Mouse (Mus musculus): ENCODE measurements around the gene Slc36a4. TPM values are rescaled to one million over a fixed set of nuclear protein-coding genes. Genes with fewer than 3 reads are reported as not detected.

Gene Slc36a4
- polyA plus RNA-seq, 1 experiment from 2014 or later = 18.8 TPM

DNA sequence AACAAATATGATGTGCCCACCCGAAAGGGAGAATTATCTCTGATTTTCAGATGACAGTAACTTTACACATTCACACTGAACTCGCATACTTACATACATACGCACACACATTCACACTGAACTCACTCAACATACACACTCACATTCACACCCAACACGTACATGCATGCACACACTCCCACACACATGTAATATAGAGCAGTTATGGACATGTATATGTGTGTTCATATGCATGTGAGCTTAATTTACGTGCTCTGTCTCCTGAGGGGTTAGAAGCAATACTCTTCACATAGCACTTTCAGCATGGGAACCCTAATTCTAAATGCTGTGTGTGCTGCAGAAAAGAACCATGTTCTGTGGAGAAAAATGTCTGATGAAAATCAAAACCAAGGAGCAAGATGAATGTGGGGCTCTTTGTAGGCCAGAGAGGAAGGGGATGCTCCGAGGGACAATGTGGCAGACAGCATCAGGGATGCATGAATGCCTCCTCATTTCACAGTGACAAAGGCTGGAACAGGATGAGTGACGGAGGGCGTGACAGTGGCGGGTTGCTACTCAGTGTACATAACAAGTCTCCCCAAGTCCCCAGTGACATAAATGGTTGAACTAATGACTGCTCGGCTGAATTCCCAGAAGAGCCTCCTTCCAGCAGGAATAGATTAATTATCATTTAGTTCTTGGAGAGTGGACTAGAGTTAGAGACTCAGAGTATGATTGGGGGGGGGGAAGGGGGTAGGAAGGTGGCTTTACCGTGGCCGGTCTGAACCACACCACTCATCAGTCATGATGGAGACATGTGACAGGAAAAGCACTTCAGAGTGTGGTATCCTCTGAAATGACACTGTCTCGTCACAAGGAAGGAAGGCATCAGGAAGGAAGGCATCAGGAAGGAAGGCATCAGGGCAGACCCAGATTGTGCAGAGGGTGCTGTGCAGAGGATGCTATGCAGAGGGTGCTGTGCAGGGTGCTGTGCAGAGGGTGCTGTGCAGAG lies 22.5 kb downstream of the Slc36a4 start:
- no peak overlapping the region for H3K4me2 ChIP-seq
- H3K4me1 ChIP-seq (replicated peaks) = peaks cover 13% of the 10 kb centered on the region
- H3K9ac ChIP-seq = 0 out of 2 replicates have a peak overlapping the region, but pooled peaks have one; percentile 12
- peaks cover 68% of the 10 kb centered on the region for H3K36me3 ChIP-seq
- no peak overlapping the region for H3K4me3 ChIP-seq
- ATAC-seq (ENCODE audit: low read depth) = peak; percentile 85
- 41% methylated on average over 13 of the region's 13 CpGs for WGBS
- no peaks in the 10 kb centered on the region for H3K9me3 ChIP-seq
- H3K27me3 ChIP-seq = no peaks in the 10 kb centered on the region
- peak overlapping the region; percentile 46; the same call in 1 of the 2 replicates for H3K27ac ChIP-seq (replicated peaks)

DNA sequence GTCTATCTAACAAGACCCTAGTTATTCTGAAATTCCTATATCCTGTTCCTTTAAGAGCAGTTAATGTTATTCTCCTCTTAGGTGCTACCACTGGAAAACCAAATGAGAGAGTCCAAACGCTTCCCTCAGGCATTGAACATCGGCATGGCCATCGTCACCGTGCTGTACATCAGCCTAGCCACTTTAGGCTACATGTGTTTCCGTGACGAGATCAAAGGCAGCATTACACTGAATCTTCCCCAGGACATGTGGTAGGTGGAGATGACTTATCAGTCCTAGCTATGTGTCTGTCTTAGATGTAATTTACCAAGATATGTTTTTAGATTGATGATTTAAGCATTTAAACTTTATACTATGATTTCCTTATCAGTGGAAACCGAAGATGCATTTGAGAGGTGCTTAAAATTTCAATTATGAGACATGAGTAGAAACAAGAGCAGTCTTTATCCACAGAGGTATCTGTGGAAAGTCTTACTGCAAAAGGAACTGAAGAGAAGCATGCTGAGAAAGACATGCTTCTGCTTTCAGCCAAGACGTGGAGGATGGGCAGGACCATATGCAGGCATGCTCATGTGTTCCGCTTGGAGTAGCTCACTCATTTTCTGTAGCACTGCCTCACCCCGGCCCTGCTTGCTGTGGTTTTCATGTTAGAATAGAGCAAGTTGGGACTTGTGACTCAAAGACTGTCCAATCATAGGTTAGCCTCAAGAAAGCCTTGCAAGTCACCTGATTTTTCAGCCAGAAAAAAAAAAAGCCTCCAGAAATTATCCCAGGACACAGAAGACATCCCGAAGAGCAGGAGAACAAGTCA lies 24.7 kb downstream of the Slc36a4 start:
- no peak for ATAC-seq (ENCODE audit: low read depth)
- H3K4me2 ChIP-seq = no peak overlapping the region
- no peak overlapping the region for H3K27ac ChIP-seq (replicated peaks)
- H3K36me3 ChIP-seq = peaks cover 67% of the 10 kb centered on the region
- H3K9ac ChIP-seq = no peak overlapping the region
- no peaks in the 10 kb centered on the region for H3K27me3 ChIP-seq
- no peaks in the 10 kb centered on the region for H3K9me3 ChIP-seq
- no peak overlapping the region for H3K4me3 ChIP-seq
- peaks cover 13% of the 10 kb centered on the region for H3K4me1 ChIP-seq (replicated peaks)
- 85% methylated on average over 11 of the region's 11 CpGs for whole genome bisulfite sequencing

DNA sequence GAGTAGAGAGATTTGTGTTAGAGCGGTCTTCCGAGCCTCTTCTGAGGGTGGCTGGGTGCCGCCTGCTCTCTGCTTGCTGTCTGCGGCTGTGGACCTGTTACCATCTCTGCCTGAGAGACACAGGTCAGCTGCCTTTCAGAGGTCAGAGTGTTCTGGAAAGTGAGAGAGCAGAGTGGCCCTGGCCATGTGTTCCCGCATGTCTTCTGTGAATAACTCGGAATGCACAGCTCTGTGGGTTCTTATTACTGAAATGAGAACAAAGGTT lies 25.3 kb downstream of the Slc36a4 start:
- H3K27ac ChIP-seq (replicated peaks) = no peak overlapping the region
- peaks cover 68% of the 10 kb centered on the region for H3K36me3 ChIP-seq

DNA sequence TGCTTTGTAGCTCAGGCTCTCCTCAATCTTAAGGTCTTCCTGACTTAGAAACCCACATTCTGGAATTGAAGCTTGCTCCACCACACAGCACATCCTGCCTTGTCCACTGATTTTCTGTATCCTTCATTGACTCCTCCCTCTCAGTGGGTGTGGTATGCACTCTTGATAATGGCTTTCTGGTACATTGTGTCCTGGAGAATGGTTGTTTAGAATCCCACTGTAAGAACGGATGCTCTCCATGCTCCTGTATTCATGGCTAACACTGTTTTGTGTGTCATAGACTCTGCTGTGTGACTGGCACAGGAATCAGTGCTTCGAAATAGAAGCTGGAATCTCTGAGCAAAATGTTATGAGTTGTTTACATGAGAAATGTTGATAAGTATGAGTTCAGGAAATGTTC lies 28.0 kb downstream of the Slc36a4 start:
- H3K9me3 ChIP-seq = no peaks in the 10 kb centered on the region
- H3K4me3 ChIP-seq = no peak overlapping the region
- ATAC-seq (ENCODE audit: low read depth) = no peak
- H3K9ac ChIP-seq = no peak overlapping the region
- H3K4me1 ChIP-seq (replicated peaks) = peaks cover 4% of the 10 kb centered on the region
- WGBS = 87% methylated on average over 2 of the region's 2 CpGs
- H3K27ac ChIP-seq (replicated peaks) = no peak overlapping the region
- no peak overlapping the region for H3K4me2 ChIP-seq
- H3K27me3 ChIP-seq = no peaks in the 10 kb centered on the region
- peaks cover 59% of the 10 kb centered on the region for H3K36me3 ChIP-seq

More for the DNA sequence above, 25.3 kb downstream of the Slc36a4 start:
- Histone ChIP-seq H3K27me3 (no peaks in the 10 kb centered on the region), H3K9ac (no peak overlapping the region), H3K4me1 (replicated peaks) (peaks cover 13% of the 10 kb centered on the region), H3K9me3 (no peaks in the 10 kb centered on the region), H3K4me3 (no peak overlapping the region), H3K4me2 (no peak overlapping the region)
- WGBS = 93% methylated on average over 6 of the region's 6 CpGs
- ATAC-seq (ENCODE audit: low read depth) = no peak

DNA sequence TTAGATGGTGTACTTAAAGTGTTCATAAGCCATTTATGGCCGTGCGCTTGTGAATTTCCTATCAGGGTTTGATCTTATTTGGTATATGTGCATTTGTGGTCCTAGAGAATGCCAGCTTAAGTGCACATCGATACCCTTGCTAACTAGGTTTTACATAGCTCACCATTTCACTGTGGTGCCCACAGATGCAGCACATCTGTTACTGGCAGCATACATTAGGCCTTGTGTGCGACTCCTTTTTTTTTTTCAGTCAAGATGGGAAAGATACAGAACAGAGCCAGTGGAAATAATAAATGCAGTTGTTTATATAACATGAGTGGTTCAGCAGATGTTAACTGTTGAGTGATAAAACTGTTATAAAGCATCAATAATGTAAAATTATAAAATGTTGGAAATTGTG lies 31.9 kb downstream of the Slc36a4 start:
- Histone ChIP-seq H3K9me3 (no peaks in the 10 kb centered on the region), H3K36me3 (peaks cover 38% of the 10 kb centered on the region), H3K27me3 (no peaks in the 10 kb centered on the region), H3K4me3 (no peak overlapping the region), H3K4me2 (no peak overlapping the region), H3K9ac (no peak overlapping the region), H3K4me1 (replicated peaks) (peaks cover 10% of the 10 kb centered on the region), H3K27ac (replicated peaks) (no peak overlapping the region)
- 76% methylated on average over 4 of the region's 4 CpGs for WGBS
- no peak for ATAC-seq (ENCODE audit: low read depth)

DNA sequence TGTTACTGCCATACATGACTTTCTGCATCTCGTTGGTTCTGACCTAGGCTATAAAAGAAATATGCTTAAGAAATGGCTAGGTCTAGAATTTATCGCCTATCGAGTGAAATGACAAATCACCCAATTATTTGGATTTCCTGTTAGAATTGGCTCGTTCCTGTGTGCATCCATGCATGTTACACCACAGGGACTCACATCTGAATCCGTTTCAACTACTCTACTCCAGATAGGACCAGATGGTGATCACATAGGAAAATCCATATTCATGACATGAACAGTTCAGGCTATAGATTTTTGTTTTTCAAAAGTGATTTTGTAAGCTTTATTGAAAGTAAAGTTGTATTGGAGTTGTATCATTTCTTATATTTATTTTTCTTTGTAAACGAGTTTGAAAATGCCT lies 32.4 kb downstream of the Slc36a4 start:
- H3K9me3 ChIP-seq = no peaks in the 10 kb centered on the region
- no peak for ATAC-seq (ENCODE audit: low read depth)
- H3K27ac ChIP-seq (replicated peaks) = no peak overlapping the region
- 50% methylated on average over 6 of the region's 6 CpGs for WGBS
- no peak overlapping the region for H3K9ac ChIP-seq
- H3K36me3 ChIP-seq = peaks cover 33% of the 10 kb centered on the region
- H3K4me3 ChIP-seq = no peak overlapping the region
- H3K27me3 ChIP-seq = no peaks in the 10 kb centered on the region
- H3K4me1 ChIP-seq (replicated peaks) = peaks cover 10% of the 10 kb centered on the region
- no peak overlapping the region for H3K4me2 ChIP-seq

DNA sequence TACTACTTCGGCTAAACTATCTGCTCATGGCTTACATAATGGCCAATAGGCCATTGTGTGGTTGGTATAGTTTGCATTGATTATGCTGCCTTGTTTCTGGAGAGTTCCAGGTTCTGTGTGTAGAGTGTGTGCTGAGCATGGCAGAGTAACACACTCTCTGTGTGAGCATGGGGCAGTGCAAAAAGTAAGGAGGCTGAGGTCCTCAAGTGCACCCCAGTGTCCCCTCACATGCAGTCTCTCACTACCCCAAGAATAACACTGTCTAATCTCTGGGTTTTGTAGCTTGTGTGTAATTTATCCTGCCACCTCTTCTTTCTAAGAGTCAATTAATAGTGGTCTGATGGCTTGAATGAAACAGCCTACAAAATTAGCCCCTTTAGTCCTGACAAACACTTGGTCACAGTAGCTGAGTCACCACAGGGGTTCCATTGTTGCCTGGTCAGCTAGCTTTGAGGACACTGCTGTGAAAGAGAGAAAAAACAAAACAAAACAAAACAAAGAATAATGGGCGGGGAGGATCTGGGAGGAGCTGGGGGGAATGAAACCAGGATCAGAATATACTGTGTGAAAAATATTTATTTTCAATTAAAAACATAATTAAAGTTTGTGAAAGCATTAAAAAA lies 36.6 kb downstream of the Slc36a4 start:
- no peak overlapping the region for H3K4me3 ChIP-seq
- ATAC-seq (ENCODE audit: low read depth) = peak; percentile 48; the same call in 1 of the 2 replicates
- H3K36me3 ChIP-seq = 0 out of 2 replicates have a peak, but pooled peaks cover 3% of the 10 kb centered on the region
- no peak overlapping the region for H3K9ac ChIP-seq
- no peaks in the 10 kb centered on the region for H3K27me3 ChIP-seq
- WGBS = 28% methylated on average over 2 of the region's 2 CpGs
- no peak overlapping the region for H3K4me2 ChIP-seq
- no peaks in the 10 kb centered on the region for H3K9me3 ChIP-seq
- H3K27ac ChIP-seq (replicated peaks) = no peak overlapping the region
- H3K4me1 ChIP-seq (replicated peaks) = peaks cover 10% of the 10 kb centered on the region

DNA sequence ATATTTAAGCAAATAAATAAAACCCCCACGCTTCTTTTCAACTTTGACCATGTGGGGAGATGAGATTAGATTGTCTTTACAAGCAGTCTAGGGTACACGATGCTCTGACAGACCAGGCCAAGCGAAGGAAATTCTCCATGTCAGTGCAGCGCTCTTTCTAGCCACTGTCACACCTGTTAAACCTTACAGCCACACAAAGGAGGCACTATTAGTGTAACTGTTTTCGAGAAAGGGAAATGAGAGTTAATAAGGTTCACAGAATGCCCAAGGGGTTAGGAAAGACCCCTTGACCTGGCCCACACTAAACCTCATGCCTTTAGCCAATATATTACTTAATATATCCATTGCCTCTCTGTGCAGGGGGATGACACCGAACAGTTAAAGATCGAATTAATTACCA lies 37.1 kb downstream of the Slc36a4 start:
- Histone ChIP-seq H3K36me3 (0 out of 2 replicates have a peak, but pooled peaks cover 3% of the 10 kb centered on the region), H3K4me1 (replicated peaks) (peaks cover 10% of the 10 kb centered on the region), H3K9ac (no peak overlapping the region), H3K27me3 (no peaks in the 10 kb centered on the region), H3K27ac (replicated peaks) (no peak overlapping the region), H3K9me3 (no peaks in the 10 kb centered on the region), H3K4me3 (no peak overlapping the region), H3K4me2 (no peak overlapping the region)
- 25% methylated on average over 7 of the region's 7 CpGs for WGBS
- no peak; the same call in 1 of the 2 replicates for ATAC-seq (ENCODE audit: low read depth)

DNA sequence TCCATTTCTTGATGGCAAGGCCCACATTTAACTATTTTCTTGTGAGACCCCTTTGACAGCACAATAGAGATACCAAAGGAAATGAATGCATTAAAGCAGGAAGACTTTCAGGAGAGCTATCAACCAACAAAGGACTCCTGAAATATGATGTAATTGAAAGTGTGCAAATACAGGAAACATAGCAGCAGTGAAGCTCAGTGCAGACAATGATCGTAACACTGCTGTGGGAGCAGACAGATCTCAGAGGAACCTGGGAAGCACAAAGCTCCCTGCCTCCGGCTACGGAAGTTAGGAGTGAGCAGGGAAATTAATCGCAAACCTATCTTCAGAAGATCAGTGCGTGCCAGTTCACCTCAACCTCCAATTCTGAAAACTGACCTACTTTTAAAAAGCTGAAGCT lies 38.8 kb downstream of the Slc36a4 start:
- Histone ChIP-seq H3K4me3 (no peak overlapping the region), H3K27ac (replicated peaks) (no peak overlapping the region), H3K36me3 (0 out of 2 replicates have a peak, but pooled peaks cover under 1% of the 10 kb centered on the region), H3K4me2 (no peak overlapping the region), H3K27me3 (no peaks in the 10 kb centered on the region), H3K9me3 (no peaks in the 10 kb centered on the region), H3K4me1 (replicated peaks) (peaks cover 10% of the 10 kb centered on the region), H3K9ac (no peak overlapping the region)
- WGBS = 52% methylated on average over 5 of the region's 5 CpGs
- ATAC-seq (ENCODE audit: low read depth) = no peak

DNA sequence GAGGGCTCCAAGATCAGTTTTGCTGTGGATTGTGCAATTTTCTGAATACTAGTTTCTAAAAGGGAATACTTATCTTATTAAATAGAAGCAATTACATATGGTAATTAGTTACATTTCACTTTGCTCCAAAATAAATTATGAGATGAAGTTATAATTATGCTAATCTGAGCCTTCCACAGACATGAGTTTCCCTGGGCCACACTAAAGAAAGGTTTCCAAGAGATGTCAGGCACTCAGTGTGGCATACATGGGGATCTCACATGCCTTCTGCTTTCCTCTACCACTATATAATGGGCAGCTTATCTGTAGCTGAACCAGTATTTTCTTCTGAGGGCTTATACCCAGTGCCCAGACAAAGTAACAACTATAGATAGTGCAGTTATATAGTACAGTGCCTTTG lies 49.8 kb downstream of the Slc36a4 start:
- no peak overlapping the region for H3K9ac ChIP-seq
- H3K27ac ChIP-seq (replicated peaks) = no peak overlapping the region
- H3K36me3 ChIP-seq = no peaks in the 10 kb centered on the region
- ATAC-seq (ENCODE audit: low read depth) = no peak
- no peaks in the 10 kb centered on the region for H3K27me3 ChIP-seq
- H3K4me2 ChIP-seq = no peak overlapping the region
- no peaks in the 10 kb centered on the region for H3K4me1 ChIP-seq (replicated peaks)
- no peaks in the 10 kb centered on the region for H3K9me3 ChIP-seq
- H3K4me3 ChIP-seq = no peak overlapping the region

DNA sequence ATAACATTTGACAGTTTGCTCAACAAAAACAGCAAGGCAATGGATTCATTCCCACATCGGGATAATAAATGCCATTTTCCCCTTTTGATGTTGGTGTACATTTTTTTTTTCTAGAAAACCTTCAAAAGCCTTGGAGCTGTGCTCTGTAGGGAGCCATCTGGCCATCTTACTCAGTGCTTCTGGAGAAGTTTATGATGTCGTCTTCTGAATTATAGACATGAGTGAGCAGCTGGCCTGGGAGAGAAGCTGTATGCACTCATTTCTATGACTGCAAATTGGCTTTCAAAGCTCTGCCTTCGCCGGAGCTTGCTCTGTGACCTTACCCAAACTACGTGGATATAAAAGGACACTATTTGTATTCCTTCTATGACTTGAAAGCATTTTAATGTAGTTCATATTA lies 56.8 kb downstream of the Slc36a4 start:
- peaks cover 12% of the 10 kb centered on the region for H3K4me1 ChIP-seq (replicated peaks)
- H3K27ac ChIP-seq (replicated peaks) = no peak overlapping the region
- H3K27me3 ChIP-seq = no peaks in the 10 kb centered on the region
- no peak overlapping the region for H3K4me2 ChIP-seq
- H3K9me3 ChIP-seq = no peaks in the 10 kb centered on the region
- H3K9ac ChIP-seq = no peak overlapping the region
- H3K4me3 ChIP-seq = no peak overlapping the region
- H3K36me3 ChIP-seq = no peaks in the 10 kb centered on the region
- WGBS = 21% methylated on average over 5 of the region's 5 CpGs
- ATAC-seq (ENCODE audit: low read depth) = peak; percentile 72; the same call in 1 of the 2 replicates

DNA sequence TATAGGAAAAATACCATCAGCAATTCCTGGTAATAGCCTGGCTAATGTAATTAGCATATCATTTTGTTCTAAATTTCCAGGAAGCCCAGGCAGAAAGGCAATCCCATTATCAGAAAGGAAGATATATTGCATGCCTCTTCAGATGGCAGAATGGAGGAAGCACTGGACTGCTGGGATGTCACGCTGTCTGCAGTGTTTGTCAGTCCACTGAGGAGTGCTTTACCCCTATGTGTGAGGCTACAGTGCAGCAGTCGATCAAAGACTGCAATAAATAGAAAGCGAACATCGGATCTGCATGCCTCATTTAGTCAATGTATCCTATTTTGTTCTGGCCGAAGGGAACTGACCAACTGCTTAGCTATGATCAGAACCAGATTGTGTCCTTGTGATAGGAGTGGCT lies 57.3 kb downstream of the Slc36a4 start:
- Histone ChIP-seq H3K4me2 (no peak overlapping the region), H3K27me3 (no peaks in the 10 kb centered on the region), H3K4me1 (replicated peaks) (peaks cover 12% of the 10 kb centered on the region), H3K36me3 (no peaks in the 10 kb centered on the region), H3K9ac (no peak overlapping the region), H3K4me3 (no peak overlapping the region), H3K9me3 (no peaks in the 10 kb centered on the region), H3K27ac (replicated peaks) (peak overlapping the region; percentile 70)
- 16% methylated on average over 5 of the region's 5 CpGs for WGBS
- peak; percentile 84 for ATAC-seq (ENCODE audit: low read depth)
